Mouse (Mus musculus): ENCODE results near the gene Igf2bp2.

DNA sequence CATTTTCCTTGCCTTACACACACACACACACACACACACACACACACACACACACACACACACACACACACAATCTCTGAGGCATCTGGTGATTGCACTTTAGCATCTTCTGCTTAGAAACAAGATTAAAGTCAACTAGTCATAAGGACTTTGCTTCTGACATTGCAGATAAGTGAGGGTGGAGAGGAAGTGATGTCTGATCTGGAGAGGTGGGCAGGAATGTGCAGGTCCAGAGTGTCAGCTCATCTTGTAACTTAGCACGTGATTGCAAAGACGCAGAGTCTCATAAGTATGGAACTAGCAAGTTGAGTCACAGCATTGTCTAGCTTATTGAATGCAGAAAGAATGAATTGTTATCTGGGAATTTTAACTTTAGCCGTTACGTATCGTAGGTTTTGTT lies 135.6 kb downstream of the Igf2bp2 start:
- no peak for TF ChIP-seq CTCF (IDR thresholded peaks at IDR 0.05; ENCODE audit: low read depth)
- no peak for TF ChIP-seq EP300 (IDR thresholded peaks at IDR 0.05; ENCODE audit: low read depth)

Data from liver, postnatal 0 days (tissue).